Mouse (Mus musculus): ENCODE results near the gene Tpgs1. TPM values are rescaled to one million over a fixed set of nuclear protein-coding genes. Genes with fewer than 3 reads are reported as not detected.
A peak's percentile ranks its signal among the peaks of the same experiment; 100 is the strongest.

The Tpgs1 gene
- total and polyA plus RNA-seq, 3 experiments, result 42.0 to 58.9 (median 42.8) TPM

- H3K9ac ChIP-seq (ENCODE audit: insufficient read depth, low read depth), result peak overlapping the region; percentile 98
- no peaks in the 10 kb centered on the region for H3K27me3 ChIP-seq (replicated peaks)
- H3K4me1 ChIP-seq (ENCODE audit: control insufficient read depth in 1 of 2, insufficient read depth in 2 of 2), result peaks cover 12 to 41% of the 10 kb centered on the region in 2 experiments
- no peaks in the 10 kb centered on the region for H3K9me3 ChIP-seq (replicated peaks; ENCODE audit: low read length)
- in situ Hi-C loops (cut with MboI; ENCODE audit: low pct_ligation_motif_present, low pct_unique_long_range_greater_than_20kb, low sequenced_read_pairs) (no loop called here), dilution Hi-C loops (cut with MboI; ENCODE audit: extremely low pct_ligation_motif_present, extremely low pct_unique_long_range_greater_than_20kb, low sequenced_read_pairs) (no loop called here)
- peak overlapping the region; percentile 70 for H3K27ac ChIP-seq (ENCODE audit: insufficient read depth, low read depth)
- no peak for TF ChIP-seq SMC3 (IDR thresholded peaks at IDR 0.05; ENCODE audit: low read depth, low read length)
- TF ChIP-seq PAX5 (IDR thresholded peaks at IDR 0.05; ENCODE audit: low read length), result no peak
- no peak for TF ChIP-seq CTCF (conservative IDR thresholded peaks at IDR 0.05 in 1 of 2, IDR thresholded peaks at IDR 0.05 in 1 of 2; ENCODE audit: low read depth in 2 of 2, low read length in 2 of 2)
- no peak for TF ChIP-seq MAFK (IDR thresholded peaks at IDR 0.05; ENCODE audit: insufficient replicate concordance, low read length)
- no peak for TF ChIP-seq E2F4 (IDR thresholded peaks at IDR 0.05; ENCODE audit: insufficient replicate concordance, low read depth, low read length)
- TF ChIP-seq EP300 (IDR thresholded peaks at IDR 0.05; ENCODE audit: low read length), result peak; percentile 44; the same call in 1 of the 2 replicates
- peak; percentile 75 for TF ChIP-seq MAX (IDR thresholded peaks at IDR 0.05; ENCODE audit: low read length)
- 0 out of 2 replicates have a peak, but pooled peaks have one; percentile 29 for TF ChIP-seq TBP (conservative IDR thresholded peaks at IDR 0.05; ENCODE audit: low read depth, low read length)
- peak; percentile 47; the same call in 1 of the 2 replicates for TF ChIP-seq ZMIZ1 (IDR thresholded peaks at IDR 0.05; ENCODE audit: low read depth, low read length)
- no peak; the same call in 1 of the 2 replicates for TF ChIP-seq POLR2AphosphoS2 (IDR thresholded peaks at IDR 0.05; ENCODE audit: low read depth, low read length)
- peak; percentile 59 for TF ChIP-seq TCF12 (IDR thresholded peaks at IDR 0.05; ENCODE audit: low read depth, low read length)
- no peak for TF ChIP-seq RCOR1 (conservative IDR thresholded peaks at IDR 0.05; ENCODE audit: low read depth, low read length)
- TF ChIP-seq MXI1 (IDR thresholded peaks at IDR 0.05; ENCODE audit: low read depth, low read length), result no peak
- TF ChIP-seq SIN3A (IDR thresholded peaks at IDR 0.05; ENCODE audit: low read length), result peak; percentile 43; the same call in 1 of the 2 replicates
- TF ChIP-seq MYC (IDR thresholded peaks at IDR 0.05; ENCODE audit: low read depth, low read length), result 0 out of 2 replicates have a peak, but pooled peaks have one; percentile 32
- TF ChIP-seq UBTF (IDR thresholded peaks at IDR 0.05; ENCODE audit: low read depth, low read length), result 0 out of 2 replicates have a peak, but pooled peaks have one; percentile 7
- TF ChIP-seq KAT2A (IDR thresholded peaks at IDR 0.05; ENCODE audit: insufficient replicate concordance, low read length), result 0 out of 2 replicates have a peak, but pooled peaks have one; percentile 22
- TF ChIP-seq ZC3H11A (IDR thresholded peaks at IDR 0.05; ENCODE audit: low read depth, low read length), result no peak
- TF ChIP-seq ZNF384 (IDR thresholded peaks at IDR 0.05; ENCODE audit: low read depth, low read length), result no peak
- peak; percentile 60 for TF ChIP-seq ETS1 (conservative IDR thresholded peaks at IDR 0.05; ENCODE audit: low read depth, low read length)
- TF ChIP-seq HCFC1 (IDR thresholded peaks at IDR 0.05; ENCODE audit: low read depth, low read length), result no peak
- TF ChIP-seq JUN (IDR thresholded peaks at IDR 0.05; ENCODE audit: insufficient read depth, low read depth, low read length), result no peak
- TF ChIP-seq JUND (conservative IDR thresholded peaks at IDR 0.05; ENCODE audit: low read depth, low read length), result no peak
- no peak for TF ChIP-seq ELF1 (IDR thresholded peaks at IDR 0.05; ENCODE audit: low read depth, low read length)
- TF ChIP-seq GABPA (IDR thresholded peaks at IDR 0.05; ENCODE audit: insufficient replicate concordance, low read depth, low read length), result no peak
- no peak; the same call in 1 of the 2 replicates for TF ChIP-seq MEF2A (IDR thresholded peaks at IDR 0.05; ENCODE audit: borderline replicate concordance, low read depth, low read length)
- peak overlapping the region in 2 of 3 experiments; percentile 95 to 97 for H3K4me3 ChIP-seq (replicated peaks in 1 of 3; ENCODE audit: low read depth in 2 of 3, low read length in 2 of 3, poor library complexity in 1 of 3)
- 0 out of 2 replicates have a peak, but pooled peaks cover 7% of the 10 kb centered on the region for H3K79me2 ChIP-seq (replicated peaks; ENCODE audit: control insufficient read depth, extremely low read depth, insufficient read depth, poor library complexity, severe bottlenecking)
- peak; percentile 81 for DNase-seq (ENCODE audit: extremely low read depth)
- H3K4me2 ChIP-seq (ENCODE audit: insufficient read depth, low read depth, poor library complexity, severe bottlenecking), result peak overlapping the region; percentile 82
- peaks cover 12 to 52% of the 10 kb centered on the region in 2 experiments for H3K36me3 ChIP-seq (replicated peaks in 1 of 2; ENCODE audit: control insufficient read depth in 1 of 2, insufficient read depth in 1 of 2, low read length in 1 of 2)
These were observed 2.4 kb downstream of the Tpgs1 start for GRCm38 (mm10) chr10:79671396-79672087.
